Mouse (Mus musculus): ENCODE measurements at regions not wholly inside any gene's neighbourhood (a gene's known extent, or its start where the extent isn't known, plus 50 kb on each side); places are given as distances from the start of the nearest gene placed in this dataset.
"Not testable (repeated sequence)": the region's sequence is repeated elsewhere in the genome, so short reads cannot be mapped to it uniquely, and the experiment has no call there.

DNA sequence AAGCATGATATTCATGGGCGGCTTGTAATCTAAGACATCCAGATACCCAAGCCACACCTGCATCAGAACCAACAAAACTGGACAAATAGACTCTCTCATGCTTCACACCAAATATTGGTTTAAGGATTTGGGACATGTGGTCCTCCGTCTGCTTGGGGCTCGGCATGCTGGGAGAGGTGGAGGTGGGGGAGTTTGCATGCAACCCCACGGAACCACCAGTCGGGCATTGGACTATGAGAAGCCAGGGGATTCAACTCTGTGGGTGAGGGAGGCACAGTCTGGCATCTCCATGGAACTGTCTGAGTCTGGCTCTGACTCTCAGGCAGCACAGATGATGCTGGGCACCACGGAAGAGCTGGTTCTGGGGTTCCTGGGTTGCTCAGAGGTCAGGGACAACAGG lies 430.6 kb downstream of the Adam6a start:
- Histone ChIP-seq H3K27ac (ENCODE audit: low read depth) (no peak overlapping the region), H3K4me3 (ENCODE audit: low read depth, low read length) (no peak overlapping the region), H3K36me3 (replicated peaks; ENCODE audit: control insufficient read depth, insufficient read depth, low read length) (no peaks in the 10 kb centered on the region), H3K9ac (replicated peaks; ENCODE audit: low read depth, low read length) (no peak overlapping the region), H3K4me1 (ENCODE audit: control insufficient read depth, insufficient read depth) (no peaks in the 10 kb centered on the region), H3K4me2 (ENCODE audit: low read depth, low read length) (no peak overlapping the region), H3K27me3 (ENCODE audit: control insufficient read depth, insufficient read depth, low read length) (no peaks in the 10 kb centered on the region), H3K9me3 (replicated peaks; ENCODE audit: control insufficient read depth, low read length) (0 out of 2 replicates have a peak, but pooled peaks cover 9% of the 10 kb centered on the region)
- TF ChIP-seq CTCF (IDR thresholded peaks at IDR 0.05; ENCODE audit: low read depth) (no peak), EP300 (IDR thresholded peaks at IDR 0.05; ENCODE audit: low read depth) (no peak)
- no peak for DNase-seq (ENCODE audit: low spot score)
- whole genome bisulfite sequencing, result 69% methylated on average over 6 of the region's 6 CpGs
- no peak for ATAC-seq (ENCODE audit: insufficient read depth, low read depth)

- H3K9ac ChIP-seq (replicated peaks; ENCODE audit: low read depth, low read length); H3K4me1 ChIP-seq (ENCODE audit: control insufficient read depth, insufficient read depth); H3K4me2 ChIP-seq (ENCODE audit: low read depth, low read length); H3K27me3 ChIP-seq (ENCODE audit: control insufficient read depth, insufficient read depth, low read length); DNase-seq (ENCODE audit: low spot score); H3K27ac ChIP-seq (ENCODE audit: low read depth); H3K4me3 ChIP-seq (ENCODE audit: low read depth, low read length); H3K9me3 ChIP-seq (replicated peaks; ENCODE audit: control insufficient read depth, low read length); H3K36me3 ChIP-seq (replicated peaks; ENCODE audit: control insufficient read depth, insufficient read depth, low read length); ATAC-seq (ENCODE audit: insufficient read depth, low read depth): not testable (repeated sequence)
- TF ChIP-seq CTCF (IDR thresholded peaks at IDR 0.05; ENCODE audit: low read depth), result peak; percentile 59
- WGBS, result 28% methylated on average over 10 of the region's 10 CpGs
Measured at GRCm38 (mm10) chr12:113981613-113982012, 437.9 kb downstream of the Adam6a start.

- Histone ChIP-seq H3K27ac (ENCODE audit: low read depth) (no peak overlapping the region), H3K9ac (replicated peaks; ENCODE audit: low read depth, low read length) (no peak overlapping the region), H3K36me3 (replicated peaks; ENCODE audit: control insufficient read depth, insufficient read depth, low read length) (no peaks in the 10 kb centered on the region), H3K4me2 (ENCODE audit: low read depth, low read length) (no peak overlapping the region), H3K4me3 (ENCODE audit: low read depth, low read length) (no peak overlapping the region), H3K9me3 (replicated peaks; ENCODE audit: control insufficient read depth, low read length) (no peaks in the 10 kb centered on the region; the same call in 1 of the 2 replicates), H3K27me3 (ENCODE audit: control insufficient read depth, insufficient read depth, low read length) (no peaks in the 10 kb centered on the region), H3K4me1 (ENCODE audit: control insufficient read depth, insufficient read depth) (no peaks in the 10 kb centered on the region)
- 56% methylated on average over 5 of the region's 5 CpGs for WGBS
- ATAC-seq (ENCODE audit: insufficient read depth, low read depth) (no peak), DNase-seq (ENCODE audit: low spot score) (no peak)
- TF ChIP-seq EP300 (IDR thresholded peaks at IDR 0.05; ENCODE audit: low read depth), result no peak
- no peak for TF ChIP-seq CTCF (IDR thresholded peaks at IDR 0.05; ENCODE audit: low read depth)
Measured at GRCm38 (mm10) chr12:113987233-113987990, 443.7 kb downstream of the Adam6a start.

DNA sequence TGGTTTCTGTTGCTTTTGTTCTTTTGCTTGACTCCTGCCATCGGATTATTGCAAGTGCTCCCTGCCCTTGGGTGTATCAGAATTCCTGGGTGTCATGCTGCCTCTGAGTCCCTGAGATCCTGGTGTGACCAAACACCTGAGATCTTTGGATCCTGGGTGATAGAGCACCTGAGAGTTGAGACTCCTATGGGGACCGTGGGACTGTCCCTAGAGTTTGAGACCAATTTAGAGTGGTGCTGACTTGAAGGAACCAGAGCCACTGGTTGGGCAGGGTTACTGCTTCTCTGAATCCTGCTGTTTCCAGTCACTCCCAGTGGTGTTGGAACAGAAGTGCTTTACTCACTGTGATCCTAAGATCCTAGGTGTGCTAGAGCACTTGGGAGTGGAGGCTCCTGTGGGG lies 448.7 kb downstream of the Adam6a start:
- TF ChIP-seq EP300 (IDR thresholded peaks at IDR 0.05; ENCODE audit: low read depth) (no peak), CTCF (IDR thresholded peaks at IDR 0.05; ENCODE audit: low read depth) (no peak)
- DNase-seq (ENCODE audit: low spot score) (no peak), ATAC-seq (ENCODE audit: insufficient read depth, low read depth) (no peak)
- H3K9me3 ChIP-seq (replicated peaks; ENCODE audit: control insufficient read depth, low read length), result no peaks in the 10 kb centered on the region; the same call in 1 of the 2 replicates
- 72% methylated on average over 2 of the region's 2 CpGs for WGBS
- no peaks in the 10 kb centered on the region for H3K36me3 ChIP-seq (replicated peaks; ENCODE audit: control insufficient read depth, insufficient read depth, low read length)
- no peak overlapping the region for H3K9ac ChIP-seq (replicated peaks; ENCODE audit: low read depth, low read length)
- H3K27me3 ChIP-seq (ENCODE audit: control insufficient read depth, insufficient read depth, low read length), result no peaks in the 10 kb centered on the region
- no peak overlapping the region for H3K4me2 ChIP-seq (ENCODE audit: low read depth, low read length)
- no peak overlapping the region for H3K27ac ChIP-seq (ENCODE audit: low read depth)
- H3K4me3 ChIP-seq (ENCODE audit: low read depth, low read length), result no peak overlapping the region
- no peaks in the 10 kb centered on the region for H3K4me1 ChIP-seq (ENCODE audit: control insufficient read depth, insufficient read depth)

DNA sequence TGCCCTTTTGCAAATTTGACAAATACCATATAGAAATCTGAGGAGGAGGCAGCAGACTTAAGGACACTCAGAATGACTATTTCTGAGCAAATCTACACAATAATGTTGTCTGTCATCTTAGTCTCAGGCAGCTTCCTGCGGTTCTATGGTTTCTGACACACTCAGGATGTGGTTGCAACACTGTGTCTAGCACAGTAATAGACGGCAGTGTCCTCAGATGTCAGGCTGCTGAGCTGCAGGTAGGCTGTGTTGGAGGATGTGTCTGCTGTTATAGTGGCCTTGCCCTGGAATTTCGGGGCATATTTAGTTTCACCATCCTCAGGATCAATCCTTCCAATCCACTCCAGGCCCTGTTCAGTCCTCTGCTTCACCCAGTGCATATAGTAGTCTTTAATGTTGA lies 450.6 kb downstream of the Adam6a start:
- H3K27ac ChIP-seq (ENCODE audit: low read depth); H3K36me3 ChIP-seq (replicated peaks; ENCODE audit: control insufficient read depth, insufficient read depth, low read length); H3K4me1 ChIP-seq (ENCODE audit: control insufficient read depth, insufficient read depth); DNase-seq (ENCODE audit: low spot score); H3K9me3 ChIP-seq (replicated peaks; ENCODE audit: control insufficient read depth, low read length); H3K9ac ChIP-seq (replicated peaks; ENCODE audit: low read depth, low read length); H3K4me2 ChIP-seq (ENCODE audit: low read depth, low read length); H3K27me3 ChIP-seq (ENCODE audit: control insufficient read depth, insufficient read depth, low read length); H3K4me3 ChIP-seq (ENCODE audit: low read depth, low read length); ATAC-seq (ENCODE audit: insufficient read depth, low read depth): not testable (repeated sequence)
- 37% methylated on average over 3 of the region's 3 CpGs for WGBS

DNA sequence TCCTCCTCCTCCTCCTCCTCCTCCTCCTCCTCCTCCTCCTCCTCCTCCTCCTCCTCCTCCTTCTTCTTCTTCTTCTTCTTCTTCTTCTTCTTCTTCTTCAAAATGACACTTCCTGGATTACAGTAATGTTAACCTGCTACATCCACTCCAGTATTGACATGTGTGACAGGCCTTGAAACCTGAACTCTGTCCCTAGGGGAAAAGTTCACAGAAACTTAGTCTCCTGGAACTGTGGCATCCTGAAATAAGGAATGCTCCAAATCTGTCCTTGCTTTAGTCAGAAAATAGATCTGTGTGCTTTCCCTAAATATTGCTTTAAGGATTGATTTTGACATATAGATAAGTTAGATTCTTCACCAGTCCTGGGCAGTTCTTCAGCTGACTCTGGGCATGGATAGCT lies 464.8 kb downstream of the Adam6a start:
- H3K9me3 ChIP-seq (replicated peaks; ENCODE audit: control insufficient read depth, low read length); ATAC-seq (ENCODE audit: insufficient read depth, low read depth); H3K36me3 ChIP-seq (replicated peaks; ENCODE audit: control insufficient read depth, insufficient read depth, low read length); DNase-seq (ENCODE audit: low spot score); H3K27me3 ChIP-seq (ENCODE audit: control insufficient read depth, insufficient read depth, low read length); H3K9ac ChIP-seq (replicated peaks; ENCODE audit: low read depth, low read length); H3K4me3 ChIP-seq (ENCODE audit: low read depth, low read length); H3K4me1 ChIP-seq (ENCODE audit: control insufficient read depth, insufficient read depth); H3K27ac ChIP-seq (ENCODE audit: low read depth); H3K4me2 ChIP-seq (ENCODE audit: low read depth, low read length): not testable (repeated sequence)
